Comparison of ENCODE assay signal across 31 mouse cellular contexts in the genomic region with DNA sequence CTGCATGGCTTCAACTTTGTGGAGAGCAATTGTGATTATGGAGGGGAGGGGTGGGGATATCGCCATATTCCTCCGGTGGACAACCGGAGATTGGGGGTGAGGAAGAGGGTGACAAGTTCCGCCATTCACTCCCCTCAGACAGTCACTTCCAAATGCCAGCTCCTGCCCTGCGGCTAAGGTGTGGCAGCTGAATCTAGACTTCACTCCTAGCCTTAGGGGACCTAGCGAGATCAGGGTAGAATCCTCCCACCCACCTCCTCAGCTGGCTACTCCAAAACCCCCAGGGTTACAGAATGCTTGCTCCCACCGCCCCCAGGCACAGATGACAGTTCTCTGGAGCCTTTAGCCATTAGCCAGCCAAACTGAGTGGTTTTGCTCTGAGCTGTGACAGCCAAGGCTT. TPM values are rescaled to one million over a fixed set of nuclear protein-coding genes. Genes with fewer than 3 reads are reported as not detected.
DNase-seq lines count a peak whose midpoint lies in the region; ATAC-seq lines count a peak whose summit lies in the region.
"Had no signal": no experiment of that assay in that cellular context is flagged by ENCODE, and none has a peak within 500 bp of the region (broad histone marks: within the 10 kb centered on the region; RNA-seq: fewer than 3 reads in every experiment).

No protein-coding gene starts in this region.

- DNase-seq in hindbrain, embryonic 10.5 days (ENCODE audit: low spot score) = no peak
- DNase-seq in midbrain, embryonic 14.5 days = no peak
- DNase-seq in ZHBTc4 (ENCODE audit: low read depth, low spot score) = peak; percentile 86
- DNase-seq in thymus, postnatal 25 days = no peak
- DNase-seq: adrenal gland, postnatal 10 days; cerebellum, adult 11 months; cerebellum, adult 9-11 months; gastrocnemius, postnatal 10 days; kidney, adult 2 months; kidney, postnatal 36 days; lung, postnatal 36 days; right cerebral cortex, postnatal 25 days had no signal

- H3K27ac ChIP-seq in hindbrain, embryonic 10.5 days = peak overlapping the region; percentile 57
- H3K27ac ChIP-seq in hindbrain, embryonic 16.5 days (ENCODE audit: low read depth, low read length) = no peak overlapping the region
- no peak overlapping the region for H3K27ac ChIP-seq in midbrain, embryonic 14.5 days (replicated peaks; ENCODE audit: low read depth, low read length)
- no peak overlapping the region for H3K27ac ChIP-seq in midbrain, embryonic 15.5 days
- H3K27ac ChIP-seq: embryonic facial prominence, embryonic 13.5 days; forebrain, embryonic 10.5 days; forebrain, embryonic 15.5 days; heart, embryonic 15.5 days; hindbrain, postnatal 0 days; intestine, embryonic 15.5 days; layer of hippocampus, adult 2 months; limb, embryonic 13.5 days; stomach, embryonic 15.5 days had no signal

- H3K27me3 ChIP-seq in hindbrain, embryonic 10.5 days (ENCODE audit: insufficient read depth, poor library complexity, severe bottlenecking) = peaks cover 5% of the 10 kb centered on the region; the same call in 1 of the 2 replicates
- H3K27me3 ChIP-seq in hindbrain, embryonic 16.5 days (replicated peaks; ENCODE audit: control insufficient read depth, insufficient read depth, low read length) = no peaks in the 10 kb centered on the region
- no peaks in the 10 kb centered on the region for H3K27me3 ChIP-seq in midbrain, embryonic 14.5 days (ENCODE audit: control insufficient read depth, insufficient read depth, low read length)
- H3K27me3 ChIP-seq in midbrain, embryonic 15.5 days (replicated peaks) = no peaks in the 10 kb centered on the region
- H3K27me3 ChIP-seq: forebrain, embryonic 15.5 days; stomach, embryonic 15.5 days had no signal

- H3K36me3 ChIP-seq in hindbrain, embryonic 10.5 days = no peaks in the 10 kb centered on the region
- no peaks in the 10 kb centered on the region; the same call in 1 of the 2 replicates for H3K36me3 ChIP-seq in hindbrain, embryonic 16.5 days (ENCODE audit: control insufficient read depth, insufficient read depth, low read length)
- peaks cover 23% of the 10 kb centered on the region for H3K36me3 ChIP-seq in midbrain, embryonic 14.5 days (ENCODE audit: control insufficient read depth, insufficient read depth, low read length)
- no peaks in the 10 kb centered on the region for H3K36me3 ChIP-seq in midbrain, embryonic 15.5 days (replicated peaks)
- H3K36me3 ChIP-seq: embryonic facial prominence, embryonic 13.5 days; forebrain, embryonic 10.5 days; heart, embryonic 15.5 days; intestine, embryonic 15.5 days; limb, embryonic 13.5 days; stomach, embryonic 15.5 days had no signal

- no peaks in the 10 kb centered on the region for H3K9me3 ChIP-seq in hindbrain, embryonic 10.5 days
- H3K9me3 ChIP-seq in hindbrain, embryonic 16.5 days (ENCODE audit: control insufficient read depth, low read length) = no peaks in the 10 kb centered on the region
- H3K9me3 ChIP-seq in midbrain, embryonic 14.5 days (ENCODE audit: control insufficient read depth, low read length) = no peaks in the 10 kb centered on the region
- H3K9me3 ChIP-seq in midbrain, embryonic 15.5 days = no peaks in the 10 kb centered on the region
- H3K9me3 ChIP-seq: embryonic facial prominence, embryonic 13.5 days; forebrain, embryonic 10.5 days; forebrain, embryonic 15.5 days; heart, embryonic 15.5 days; intestine, embryonic 15.5 days; limb, embryonic 13.5 days; stomach, embryonic 15.5 days had no signal

- ATAC-seq in hindbrain, embryonic 16.5 days = no peak
- no peak for ATAC-seq in midbrain, embryonic 14.5 days (ENCODE audit: low FRiP score, low TSS enrichment)
- ATAC-seq in midbrain, embryonic 15.5 days (replicated peaks) = no peak
- no peak for ATAC-seq in cerebellum, adult (ENCODE audit: insufficient number of reproducible peaks, low FRiP score, low TSS enrichment)
- ATAC-seq: forebrain, embryonic 15.5 days; hindbrain, postnatal 0 days; midbrain, embryonic 16.5 days had no signal

- no peak overlapping the region for H3K4me2 ChIP-seq in hindbrain, embryonic 16.5 days (ENCODE audit: low read length)
- H3K4me2 ChIP-seq in midbrain, embryonic 14.5 days (ENCODE audit: low read length) = peak overlapping the region; percentile 6; the same call in 1 of the 2 replicates
- H3K4me2 ChIP-seq in midbrain, embryonic 15.5 days = no peak overlapping the region
- H3K4me2 ChIP-seq: forebrain, embryonic 15.5 days; heart, embryonic 15.5 days; intestine, embryonic 15.5 days; limb, embryonic 13.5 days; liver, embryonic 11.5 days; stomach, embryonic 15.5 days had no signal

- no peak overlapping the region for H3K9ac ChIP-seq in hindbrain, embryonic 16.5 days (ENCODE audit: low read depth, low read length)
- H3K9ac ChIP-seq in midbrain, embryonic 14.5 days (replicated peaks; ENCODE audit: low read length) = no peak overlapping the region
- H3K9ac ChIP-seq in midbrain, embryonic 15.5 days = no peak overlapping the region
- H3K9ac ChIP-seq: embryonic facial prominence, embryonic 13.5 days; forebrain, embryonic 15.5 days; heart, embryonic 15.5 days; intestine, embryonic 15.5 days; limb, embryonic 13.5 days; stomach, embryonic 15.5 days had no signal

- 59% methylated on average over 7 of the region's 7 CpGs for WGBS in hindbrain, embryonic 10.5 days
- 75% methylated on average over 7 of the region's 7 CpGs for WGBS in hindbrain, embryonic 16.5 days
- WGBS in midbrain, embryonic 14.5 days = 71% methylated on average over 7 of the region's 7 CpGs
- WGBS in midbrain, embryonic 15.5 days = 67% methylated on average over 7 of the region's 7 CpGs

- H3K4me1 ChIP-seq in hindbrain, embryonic 10.5 days (replicated peaks) = peaks cover 31% of the 10 kb centered on the region
- peaks cover 28% of the 10 kb centered on the region for H3K4me1 ChIP-seq in hindbrain, embryonic 16.5 days (ENCODE audit: control insufficient read depth, insufficient read depth, low read depth, low read length)
- peaks cover 34% of the 10 kb centered on the region for H3K4me1 ChIP-seq in midbrain, embryonic 14.5 days (ENCODE audit: control insufficient read depth, insufficient read depth, low read length)
- H3K4me1 ChIP-seq in midbrain, embryonic 15.5 days = peaks cover 51% of the 10 kb centered on the region

- no peak overlapping the region for H3K4me3 ChIP-seq in hindbrain, embryonic 10.5 days
- no peak overlapping the region for H3K4me3 ChIP-seq in hindbrain, embryonic 16.5 days (ENCODE audit: low read length)
- no peak overlapping the region for H3K4me3 ChIP-seq in midbrain, embryonic 14.5 days (replicated peaks; ENCODE audit: low read depth, low read length)
- H3K4me3 ChIP-seq in midbrain, embryonic 15.5 days = no peak overlapping the region
- H3K4me3 ChIP-seq: embryonic facial prominence, embryonic 13.5 days; forebrain, embryonic 15.5 days; heart, embryonic 15.5 days; intestine, embryonic 15.5 days; layer of hippocampus, adult 2 months; limb, embryonic 13.5 days; myocyte; stomach, embryonic 15.5 days had no signal

RNA-seq across cellular contexts. Expression of a gene that starts 8.8 kb away (rescaled TPM):
- 12.6 and 29.0 TPM in 2 replicates for polyA plus RNA-seq in hindbrain, embryonic 10.5 days (2016; fragmentation: Nextera tagmentation; extraction: Ambion mirVana)
- polyA plus RNA-seq in hindbrain, embryonic 16.5 days (2015; fragmentation: Nextera tagmentation; extraction: Ambion mirVana) = 45.1 and 59.4 TPM in 2 replicates
- polyA plus RNA-seq in midbrain, embryonic 14.5 days (2014; fragmentation: Nextera tagmentation; extraction: Ambion mirVana) = 51.9 and 53.5 TPM in 2 replicates
- 64.0 and 65.9 TPM in 2 replicates for polyA plus RNA-seq in midbrain, embryonic 15.5 days (2015; fragmentation: Nextera tagmentation; extraction: Ambion mirVana)

RNA-seq across cellular contexts. Expression of a gene that starts 22.9 kb away (rescaled TPM):
- polyA plus RNA-seq in hindbrain, embryonic 10.5 days (2016; fragmentation: Nextera tagmentation; extraction: Ambion mirVana) = 101 and 118 TPM in 2 replicates
- 71.7 and 86.2 TPM in 2 replicates for polyA plus RNA-seq in hindbrain, embryonic 16.5 days (2015; fragmentation: Nextera tagmentation; extraction: Ambion mirVana)
- 127 and 136 TPM in 2 replicates for polyA plus RNA-seq in midbrain, embryonic 14.5 days (2014; fragmentation: Nextera tagmentation; extraction: Ambion mirVana)
- polyA plus RNA-seq in midbrain, embryonic 15.5 days (2015; fragmentation: Nextera tagmentation; extraction: Ambion mirVana) = 114 and 119 TPM in 2 replicates

RNA-seq across cellular contexts. Expression of a gene that starts 26.3 kb away (rescaled TPM):
- not detected in 2 replicates for polyA plus RNA-seq in hindbrain, embryonic 10.5 days (2016; fragmentation: Nextera tagmentation; extraction: Ambion mirVana)
- not detected in 2 replicates for polyA plus RNA-seq in hindbrain, embryonic 16.5 days (2015; fragmentation: Nextera tagmentation; extraction: Ambion mirVana)
- not detected in 2 replicates for polyA plus RNA-seq in midbrain, embryonic 14.5 days (2014; fragmentation: Nextera tagmentation; extraction: Ambion mirVana)
- not detected in 2 replicates for polyA plus RNA-seq in midbrain, embryonic 15.5 days (2015; fragmentation: Nextera tagmentation; extraction: Ambion mirVana)
- polyA plus RNA-seq: embryonic facial prominence, embryonic 13.5 days; forebrain, embryonic 10.5 days; forebrain, embryonic 15.5 days; gonadal fat pad, adult 2 months; heart, embryonic 15.5 days; hindbrain, postnatal 0 days; intestine, embryonic 15.5 days; kidney, embryonic 16.5 days; limb, embryonic 13.5 days; liver, embryonic 11.5 days; liver, embryonic 16.5 days; lung, embryonic 16.5 days; midbrain, embryonic 16.5 days; myocyte; stomach, embryonic 15.5 days had no signal

RNA-seq across cellular contexts. Expression of a gene that starts 27.6 kb away (rescaled TPM):
- polyA plus RNA-seq in hindbrain, embryonic 10.5 days (2016; fragmentation: Nextera tagmentation; extraction: Ambion mirVana) = 193 and 219 TPM in 2 replicates
- polyA plus RNA-seq in hindbrain, embryonic 16.5 days (2015; fragmentation: Nextera tagmentation; extraction: Ambion mirVana) = 56.7 and 64.6 TPM in 2 replicates
- 42.2 and 64.0 TPM in 2 replicates for polyA plus RNA-seq in midbrain, embryonic 14.5 days (2014; fragmentation: Nextera tagmentation; extraction: Ambion mirVana)
- 49.0 and 56.9 TPM in 2 replicates for polyA plus RNA-seq in midbrain, embryonic 15.5 days (2015; fragmentation: Nextera tagmentation; extraction: Ambion mirVana)

RNA-seq across cellular contexts. Expression of a gene that starts 38.3 kb away (rescaled TPM):
- polyA plus RNA-seq in hindbrain, embryonic 10.5 days (2016; fragmentation: Nextera tagmentation; extraction: Ambion mirVana) = 0.54 and 0.78 TPM in 2 replicates
- polyA plus RNA-seq in hindbrain, embryonic 16.5 days (2015; fragmentation: Nextera tagmentation; extraction: Ambion mirVana) = 3.1 and 4.6 TPM in 2 replicates
- polyA plus RNA-seq in midbrain, embryonic 14.5 days (2014; fragmentation: Nextera tagmentation; extraction: Ambion mirVana) = 0.92 and 1.7 TPM in 2 replicates
- 1.5 and 1.8 TPM in 2 replicates for polyA plus RNA-seq in midbrain, embryonic 15.5 days (2015; fragmentation: Nextera tagmentation; extraction: Ambion mirVana)
